ENCODE assay signal across 15 mouse cellular contexts in genomic region chr6:28427096-28427839, GRCm38 (mm10). TPM values are rescaled to one million over a fixed set of nuclear protein-coding genes. Genes with fewer than 3 reads are reported as not detected.
A peak's percentile ranks its signal among the peaks of the same experiment; 100 is the strongest.
DNase-seq lines count a peak whose midpoint lies in the region; ATAC-seq lines count a peak whose summit lies in the region.
"Had no signal": no experiment of that assay in that cellular context is flagged by ENCODE, and none has a peak within 500 bp of the region (broad histone marks: within the 10 kb centered on the region; RNA-seq: fewer than 3 reads in every experiment).

Gene Fscn3, plus strand, starts transcription at chr6:28427789.

- H3K36me3 ChIP-seq in embryonic facial prominence, embryonic 14.5 days (ENCODE audit: control insufficient read depth, insufficient read depth, low read length) = peaks cover 21% of the 10 kb centered on the region
- H3K36me3 ChIP-seq in embryonic facial prominence, embryonic 10.5 days (replicated peaks) = peaks cover 26% of the 10 kb centered on the region

- no peak within 1 kb of the TSS for H3K27ac ChIP-seq in embryonic facial prominence, embryonic 14.5 days (replicated peaks; ENCODE audit: low read depth, low read length)
- no peak within 1 kb of the TSS for H3K27ac ChIP-seq in embryonic facial prominence, embryonic 10.5 days (replicated peaks)
- H3K27ac ChIP-seq: intestine, embryonic 15.5 days; stomach, embryonic 15.5 days had no signal

- no peak for ATAC-seq in embryonic facial prominence, embryonic 14.5 days (ENCODE audit: low read depth)
- ATAC-seq: intestine, embryonic 15.5 days had no signal

- peak; percentile 19 for DNase-seq in embryonic facial prominence, embryonic 14.5 days (ENCODE audit: low spot score)
- no peak for DNase-seq in embryonic facial prominence, embryonic 10.5 days (ENCODE audit: low spot score)
- peak; percentile 73 for DNase-seq in CD4-positive helper T cell, adult 2 months (ENCODE audit: low read depth, low spot score)
- peak; percentile 56 to 61 for DNase-seq in cerebellum, postnatal 14 days
- peak; percentile 17 for DNase-seq in lung, postnatal 10 days
- DNase-seq in layer of hippocampus, postnatal 36 days = no peak
- DNase-seq in retina, embryonic 14.5 days (ENCODE audit: low spot score) = no peak
- no peak for DNase-seq in Muller cell, postnatal 12 days (ENCODE audit: inconsistent ontology term)
- DNase-seq: B cell, adult 2 months; right cerebral cortex, postnatal 25 days had no signal

- no peak within 1 kb of the TSS for H3K4me2 ChIP-seq in embryonic facial prominence, embryonic 14.5 days (ENCODE audit: low read depth, low read length)
- H3K4me2 ChIP-seq: intestine, embryonic 15.5 days; midbrain, embryonic 11.5 days; stomach, embryonic 15.5 days had no signal

- H3K9ac ChIP-seq in embryonic facial prominence, embryonic 14.5 days (ENCODE audit: low read depth, low read length) = no peak within 1 kb of the TSS
- H3K9ac ChIP-seq: intestine, embryonic 15.5 days; stomach, embryonic 15.5 days had no signal

- no peaks in the 10 kb centered on the region for H3K27me3 ChIP-seq in embryonic facial prominence, embryonic 14.5 days (replicated peaks; ENCODE audit: control insufficient read depth, insufficient read depth, low read length)
- no peaks in the 10 kb centered on the region for H3K27me3 ChIP-seq in embryonic facial prominence, embryonic 10.5 days (replicated peaks; ENCODE audit: low read depth, poor library complexity, severe bottlenecking)
- H3K27me3 ChIP-seq: intestine, embryonic 15.5 days; stomach, embryonic 15.5 days had no signal

- 62% methylated on average over 3 of the region's 3 CpGs for WGBS in embryonic facial prominence, embryonic 14.5 days
- WGBS in embryonic facial prominence, embryonic 10.5 days = 74% methylated on average over 3 of the region's 3 CpGs

- H3K4me1 ChIP-seq in embryonic facial prominence, embryonic 14.5 days (ENCODE audit: control insufficient read depth, insufficient read depth, low read length) = peaks cover 12% of the 10 kb centered on the region
- peaks cover 17% of the 10 kb centered on the region for H3K4me1 ChIP-seq in embryonic facial prominence, embryonic 10.5 days

- H3K9me3 ChIP-seq in embryonic facial prominence, embryonic 14.5 days (ENCODE audit: control insufficient read depth, low read length) = no peaks in the 10 kb centered on the region
- H3K9me3 ChIP-seq in embryonic facial prominence, embryonic 10.5 days = no peaks in the 10 kb centered on the region
- H3K9me3 ChIP-seq: intestine, embryonic 15.5 days; stomach, embryonic 15.5 days had no signal

- no peak within 1 kb of the TSS for H3K4me3 ChIP-seq in embryonic facial prominence, embryonic 14.5 days (ENCODE audit: low read depth, low read length)
- H3K4me3 ChIP-seq in embryonic facial prominence, embryonic 10.5 days = no peak within 1 kb of the TSS
- H3K4me3 ChIP-seq: intestine, embryonic 15.5 days; stomach, embryonic 15.5 days had no signal

RNA-seq across cellular contexts. Expression of gene Fscn3, which starts in this region (rescaled TPM):
- not detected in 2 replicates for polyA plus RNA-seq in embryonic facial prominence, embryonic 14.5 days (2014; fragmentation: Nextera tagmentation; extraction: Ambion mirVana)
- polyA plus RNA-seq in embryonic facial prominence, embryonic 10.5 days (2016; fragmentation: Nextera tagmentation; extraction: Ambion mirVana) = 0.08 TPM in 1 of 2 replicates, not detected in the other
- total RNA-seq in layer of hippocampus, postnatal 36 days (2021) = under 1 TPM in 1 of 2 experiments, not detected in 1; 0.17 TPM
- polyA plus RNA-seq: heart, embryonic 16.5 days; intestine, embryonic 15.5 days; midbrain, embryonic 11.5 days; neural tube, embryonic 14.5 days; stomach, embryonic 15.5 days had no signal

Comparison
In these comparisons a context has a peak if more than half of its experiments do, and no peak if none do; other contexts are left out.
1. Peak in DNase-seq in embryonic facial prominence, embryonic 14.5 days; RNA of the gene not detected or under 1 TPM.
2. DNase-seq: peak in CD4-positive helper T cell, adult 2 months (single experiment), cerebellum, postnatal 14 days (2 of 2) and lung, postnatal 10 days (single experiment); none in embryonic facial prominence, embryonic 10.5 days (single experiment), layer of hippocampus, postnatal 36 days (0 of 2), retina, embryonic 14.5 days (single experiment) and Muller cell, postnatal 12 days (single experiment).